Mouse (Mus musculus) lung, postnatal 0 days (tissue): ENCODE measurements around the gene Gm10024.

Experiments used
- CTCF ChIP-seq: IDR thresholded peaks from 2 replicates; pipeline ENCODE4 v1.5.1; 2016; ENCODE audit warnings: antibody characterized with exemption, mild to moderate bottlenecking
- EP300 ChIP-seq: IDR thresholded peaks from 2 replicates; pipeline ENCODE4 v1.6.1; 2016; ENCODE audit warnings: antibody characterized with exemption, mild to moderate bottlenecking, control low read depth

DNA sequence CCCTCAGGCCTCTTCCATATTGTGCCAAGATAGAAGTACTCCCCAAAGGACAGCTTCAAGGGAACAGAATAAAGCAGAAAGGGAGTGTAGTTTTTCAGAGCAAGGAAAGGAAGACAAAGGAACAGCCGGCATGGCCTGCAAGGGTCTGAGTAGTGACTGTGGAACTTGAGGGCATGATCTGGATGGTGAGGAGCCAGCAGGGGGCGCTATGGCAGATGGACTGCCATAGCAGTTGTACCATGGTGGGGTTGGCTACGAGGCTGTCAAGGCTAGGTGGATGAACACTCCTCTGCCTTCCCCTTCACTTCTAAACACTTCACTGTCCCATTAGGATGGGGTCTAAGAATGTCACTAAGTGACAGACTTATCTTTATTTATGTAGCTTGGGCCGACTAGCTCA is 18.0 kb downstream of the Gm10024 start:
- peak; percentile 49 for TF ChIP-seq CTCF
- TF ChIP-seq EP300 = no peak
